ENCODE assay signal across 10 mouse cellular contexts in genomic region chr7:83431094-83431493, GRCm38 (mm10).
DNase-seq lines count a peak whose midpoint lies in the region; ATAC-seq lines count a peak whose summit lies in the region.
"Had no signal": no experiment of that assay in that cellular context is flagged by ENCODE, and none has a peak within 500 bp of the region (broad histone marks: within the 10 kb centered on the region; RNA-seq: fewer than 3 reads in every experiment).

No protein-coding gene starts in this region.

- peak; percentile 79 for DNase-seq in midbrain, embryonic 11.5 days (ENCODE audit: low spot score, missing footprints)
- DNase-seq in gonadal fat pad, adult 2 months (ENCODE audit: low read depth): peak; percentile 36
- peak; percentile 47 to 66 for DNase-seq in kidney, postnatal 25 days
- DNase-seq in embryo, embryonic 10.5 days (ENCODE audit: low spot score): no peak
- no peak for DNase-seq in layer of hippocampus, adult 8-10 months (ENCODE audit: low spot score in 2 of 2)
- no peak for DNase-seq in cerebellum, adult 8-10 months

- no peak overlapping the region for H3K4me2 ChIP-seq in midbrain, embryonic 11.5 days
- no peak overlapping the region for H3K4me2 ChIP-seq in midbrain, embryonic 16.5 days (ENCODE audit: low read length)
- no peak overlapping the region for H3K4me2 ChIP-seq in stomach, embryonic 15.5 days

- 85% methylated on average over 2 of the region's 2 CpGs for WGBS in midbrain, embryonic 11.5 days
- 82% methylated on average over 2 of the region's 2 CpGs for WGBS in midbrain, embryonic 16.5 days
- 32% methylated on average over 2 of the region's 2 CpGs for WGBS in stomach, embryonic 15.5 days

- ATAC-seq in midbrain, embryonic 11.5 days (ENCODE audit: low FRiP score): no peak
- no peak for ATAC-seq in midbrain, embryonic 16.5 days
- ATAC-seq in stomach, embryonic 15.5 days (ENCODE audit: insufficient read depth, low FRiP score, low read depth): peak; percentile 63; the same call in 1 of the 2 replicates

- H3K4me3 ChIP-seq in midbrain, embryonic 11.5 days (ENCODE audit: low read depth, low read length): no peak overlapping the region
- no peak overlapping the region for H3K4me3 ChIP-seq in midbrain, embryonic 16.5 days (ENCODE audit: low read depth, low read length)
- no peak overlapping the region for H3K4me3 ChIP-seq in stomach, embryonic 15.5 days (replicated peaks)
- H3K4me3 ChIP-seq: megakaryocyte, embryonic 14.5 days had no signal

- H3K36me3 ChIP-seq in midbrain, embryonic 11.5 days (ENCODE audit: control insufficient read depth, insufficient read depth, low read length): no peaks in the 10 kb centered on the region
- no peaks in the 10 kb centered on the region for H3K36me3 ChIP-seq in midbrain, embryonic 16.5 days (ENCODE audit: control insufficient read depth, insufficient read depth, low read length)
- no peaks in the 10 kb centered on the region for H3K36me3 ChIP-seq in stomach, embryonic 15.5 days
- H3K36me3 ChIP-seq: G1E had no signal

- H3K9ac ChIP-seq in midbrain, embryonic 11.5 days (ENCODE audit: low read length): no peak overlapping the region
- H3K9ac ChIP-seq in midbrain, embryonic 16.5 days (ENCODE audit: low read depth, low read length): no peak overlapping the region
- no peak overlapping the region for H3K9ac ChIP-seq in stomach, embryonic 15.5 days

- no peaks in the 10 kb centered on the region for H3K27me3 ChIP-seq in midbrain, embryonic 11.5 days (ENCODE audit: control insufficient read depth, insufficient read depth, low read length)
- no peaks in the 10 kb centered on the region for H3K27me3 ChIP-seq in midbrain, embryonic 16.5 days (ENCODE audit: control insufficient read depth, insufficient read depth, low read depth, low read length)
- no peaks in the 10 kb centered on the region for H3K27me3 ChIP-seq in stomach, embryonic 15.5 days (replicated peaks)
- H3K27me3 ChIP-seq: megakaryocyte, embryonic 14.5 days had no signal

- H3K27ac ChIP-seq in midbrain, embryonic 11.5 days (ENCODE audit: low read depth, low read length): no peak overlapping the region
- no peak overlapping the region for H3K27ac ChIP-seq in midbrain, embryonic 16.5 days (ENCODE audit: low read length)
- H3K27ac ChIP-seq in stomach, embryonic 15.5 days: no peak overlapping the region

- H3K4me1 ChIP-seq in midbrain, embryonic 11.5 days (ENCODE audit: control insufficient read depth, insufficient read depth, low read length): peaks cover 7% of the 10 kb centered on the region; the same call in 1 of the 2 replicates
- no peaks in the 10 kb centered on the region for H3K4me1 ChIP-seq in midbrain, embryonic 16.5 days (ENCODE audit: control insufficient read depth, insufficient read depth, low read length)
- H3K4me1 ChIP-seq in stomach, embryonic 15.5 days: peaks cover 4% of the 10 kb centered on the region; the same call in 1 of the 2 replicates
- H3K4me1 ChIP-seq: megakaryocyte, embryonic 14.5 days had no signal

- no peaks in the 10 kb centered on the region for H3K9me3 ChIP-seq in midbrain, embryonic 11.5 days (ENCODE audit: control insufficient read depth, low read length)
- H3K9me3 ChIP-seq in midbrain, embryonic 16.5 days (replicated peaks; ENCODE audit: control insufficient read depth, low read length, poor library complexity, severe bottlenecking): no peaks in the 10 kb centered on the region
- H3K9me3 ChIP-seq in stomach, embryonic 15.5 days: no peaks in the 10 kb centered on the region
- H3K9me3 ChIP-seq: G1E; megakaryocyte, embryonic 14.5 days had no signal

Comparison
In these comparisons a context has a peak if more than half of its experiments do, and no peak if none do; other contexts are left out.
1. DNase-seq: peak in midbrain, embryonic 11.5 days (single experiment), gonadal fat pad, adult 2 months (single experiment) and kidney, postnatal 25 days (2 of 2); none in embryo, embryonic 10.5 days (single experiment), layer of hippocampus, adult 8-10 months (0 of 2) and cerebellum, adult 8-10 months (single experiment).